Mouse (Mus musculus): ENCODE measurements around the gene Fkbp14.

Gene Fkbp14

GRCm38 (mm10) chr6:54548314-54549019 is 48.6 kb downstream of the Fkbp14 start:
- no peak for DNase-seq (ENCODE audit: low read depth, low spot score)

GRCm38 (mm10) chr6:54543646-54544045 is 53.5 kb downstream of the Fkbp14 start:
- no peak for DNase-seq (ENCODE audit: low read depth, low spot score)

- DNase-seq (ENCODE audit: low read depth, low spot score): no peak
These were observed 54.3 kb downstream of the Fkbp14 start for GRCm38 (mm10) chr6:54542836-54543235.

- no peak for DNase-seq (ENCODE audit: low read depth, low spot score)
These were observed 56.7 kb downstream of the Fkbp14 start for GRCm38 (mm10) chr6:54540252-54540887.

GRCm38 (mm10) chr6:54539396-54539795 is 57.7 kb downstream of the Fkbp14 start:
- DNase-seq (ENCODE audit: low read depth, low spot score): no peak

GRCm38 (mm10) chr6:54538773-54539173 is 58.3 kb downstream of the Fkbp14 start:
- no peak for DNase-seq (ENCODE audit: low read depth, low spot score)

GRCm38 (mm10) chr6:54537053-54537452 is 60.1 kb downstream of the Fkbp14 start:
- no peak for DNase-seq (ENCODE audit: low read depth, low spot score)

GRCm38 (mm10) chr6:54535485-54535884 is 61.6 kb downstream of the Fkbp14 start:
- DNase-seq (ENCODE audit: low read depth, low spot score): no peak

- DNase-seq (ENCODE audit: low read depth, low spot score): no peak
These were observed 66.0 kb downstream of the Fkbp14 start for GRCm38 (mm10) chr6:54531048-54531481.

- peak; percentile 49 for DNase-seq (ENCODE audit: low read depth, low spot score)
These were observed 66.9 kb downstream of the Fkbp14 start for GRCm38 (mm10) chr6:54530182-54530581.

GRCm38 (mm10) chr6:54528666-54529065 is 68.4 kb downstream of the Fkbp14 start:
- no peak for DNase-seq (ENCODE audit: low read depth, low spot score)
